Mouse (Mus musculus) thymus, postnatal 14 days (tissue): ENCODE results near the gene Pkd1l1.

Experiments used
- DNase-seq: peaks from one replicate; pipeline ENCODE4 v3.0.0; 2021

Gene Pkd1l1

GRCm38 (mm10) chr11:8973166-8973565 is at the start of gene Pkd1l1:
TSS of gene Pkd1l1 (minus strand) at chr11:8973266.
- DNase-seq: no peak

DNA sequence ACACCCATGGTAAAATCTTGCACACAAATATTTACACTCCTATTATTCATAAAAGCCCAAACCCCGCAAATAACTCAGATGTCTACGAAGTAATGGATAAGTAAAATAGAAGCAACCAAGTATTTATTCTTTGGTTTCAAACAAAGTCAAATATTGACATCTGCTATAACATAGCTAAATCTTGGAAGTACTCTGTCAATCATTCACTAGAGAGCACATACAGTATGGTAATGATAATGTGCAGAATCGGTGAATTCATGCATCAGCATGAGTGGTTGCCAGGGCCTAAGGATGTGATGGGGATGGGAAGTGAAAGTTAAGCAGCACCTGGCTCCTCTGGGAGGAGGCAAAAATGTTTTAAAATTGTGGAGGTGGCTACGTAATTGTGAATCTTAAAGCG is 47.1 kb upstream of the Pkd1l1 start:
- DNase-seq: no peak

- DNase-seq: no peak
These were observed 45.6 kb upstream of the Pkd1l1 start for GRCm38 (mm10) chr11:9018491-9019267.

DNA sequence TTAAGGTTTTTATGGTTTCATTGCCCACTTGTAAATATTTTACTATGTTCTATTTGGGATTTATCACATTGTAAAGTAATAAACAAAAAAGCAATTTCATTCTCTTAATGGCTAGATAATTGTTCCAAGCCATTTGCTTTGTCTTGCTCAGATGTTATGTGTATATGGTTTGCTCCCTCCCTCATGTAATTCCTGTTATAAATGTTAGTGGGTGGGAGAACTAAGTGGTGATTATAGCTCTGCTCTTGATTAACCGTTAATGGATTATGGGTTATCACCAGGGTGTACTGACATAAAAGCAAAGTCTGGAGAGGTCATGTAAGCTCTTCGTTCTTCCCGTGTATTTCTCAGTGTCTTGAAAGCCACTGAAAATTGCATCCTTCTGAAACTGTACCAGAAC is 41.7 kb upstream of the Pkd1l1 start:
- no peak for DNase-seq

GRCm38 (mm10) chr11:9011348-9011747 is 38.3 kb upstream of the Pkd1l1 start:
- DNase-seq: no peak

- peak; percentile 85 for DNase-seq
These were observed 37.8 kb upstream of the Pkd1l1 start, which contains the start of gene Hus1 for GRCm38 (mm10) chr11:9010853-9011339. TSS of gene Hus1 (minus strand) at chr11:9011191.

- peak; percentile 34 for DNase-seq
These were observed 37.4 kb upstream of the Pkd1l1 start for GRCm38 (mm10) chr11:9010416-9010815.

DNA sequence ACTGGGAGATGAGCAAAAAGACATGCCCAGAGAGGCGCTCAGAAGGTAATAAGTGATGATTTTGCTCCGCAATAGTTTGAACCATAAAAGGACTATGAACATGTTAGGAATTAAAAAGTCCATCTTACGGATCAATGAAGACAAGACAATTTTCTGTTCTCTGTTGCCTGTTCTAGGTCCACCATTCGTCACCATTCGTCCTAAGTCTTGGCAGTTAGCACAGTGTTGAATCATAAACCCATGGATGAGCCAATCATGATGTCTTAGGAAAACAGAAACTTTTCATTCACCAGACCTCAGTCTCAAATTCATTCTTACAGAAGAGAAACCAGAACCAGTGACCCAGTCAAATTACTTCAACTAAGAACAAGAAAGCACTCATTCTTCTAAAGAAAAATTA is 35.7 kb upstream of the Pkd1l1 start:
- DNase-seq: no peak

DNA sequence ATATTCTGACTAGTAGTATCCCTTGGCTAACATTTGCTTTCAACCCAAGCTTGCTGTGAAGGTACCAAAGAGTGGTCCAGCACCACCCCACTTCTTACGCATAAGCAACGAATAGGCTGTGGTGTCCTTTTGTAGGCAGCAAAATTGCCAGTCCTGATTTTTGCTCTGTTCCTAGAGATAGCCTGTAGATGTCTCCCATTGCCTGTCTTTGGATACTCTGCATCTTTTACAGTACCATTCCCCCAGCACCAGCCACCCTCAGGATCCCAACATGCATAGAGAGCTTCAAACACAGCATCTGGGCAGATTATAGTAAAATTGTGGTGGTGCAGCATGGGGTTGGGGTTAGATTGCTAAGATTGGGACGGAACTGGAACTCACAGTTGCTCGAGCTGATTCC is 15.0 kb upstream of the Pkd1l1 start:
- DNase-seq: no peak

GRCm38 (mm10) chr11:8986058-8986457 is 13.0 kb upstream of the Pkd1l1 start:
- no peak for DNase-seq

- DNase-seq: peak; percentile 81
These were observed 10.3 kb upstream of the Pkd1l1 start for GRCm38 (mm10) chr11:8983237-8983861.

DNA sequence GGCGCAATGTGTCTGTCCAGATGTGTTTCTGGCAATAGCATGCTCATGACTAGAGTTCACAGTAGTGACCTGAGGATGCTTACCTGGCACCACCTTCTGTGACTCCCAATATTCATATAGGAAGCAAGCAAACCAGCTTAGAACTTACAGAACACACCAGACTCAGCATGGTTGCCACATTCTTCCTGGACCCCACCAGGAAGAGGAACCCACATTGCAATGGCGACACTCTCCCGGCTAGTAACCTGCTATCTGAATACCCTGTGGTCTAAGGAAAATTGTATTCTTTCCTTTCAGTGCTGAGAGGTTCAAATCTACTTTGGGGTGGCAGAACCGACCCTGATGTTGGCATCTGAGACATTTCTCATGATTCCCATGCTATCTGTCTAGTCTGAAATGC is 5.1 kb upstream of the Pkd1l1 start:
- no peak for DNase-seq

GRCm38 (mm10) chr11:8972093-8972492 is 973 bp downstream of the Pkd1l1 start:
- no peak for DNase-seq

GRCm38 (mm10) chr11:8970509-8970908 is 2.6 kb downstream of the Pkd1l1 start:
- no peak for DNase-seq

DNA sequence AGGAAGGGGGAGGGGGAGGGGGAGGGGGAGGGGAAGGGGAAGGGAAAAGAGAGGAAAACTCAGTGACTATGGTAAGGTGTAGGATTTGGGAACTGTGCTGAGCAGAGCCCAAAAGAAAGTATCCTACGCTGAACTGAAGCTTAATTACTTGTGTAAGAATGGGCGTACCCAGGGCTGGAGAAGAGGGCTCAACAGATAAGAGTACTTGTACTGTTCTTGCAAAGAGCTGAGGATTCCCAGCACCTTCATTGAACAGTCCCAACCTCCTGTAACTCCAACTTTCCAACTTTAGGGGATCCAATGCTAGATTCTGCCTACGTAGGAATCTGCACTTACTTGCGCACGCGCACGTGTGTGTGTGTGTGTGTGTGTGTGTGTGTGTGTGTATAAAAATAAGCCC is 5.0 kb downstream of the Pkd1l1 start:
- no peak for DNase-seq

GRCm38 (mm10) chr11:8958572-8958971 is 14.5 kb downstream of the Pkd1l1 start:
- no peak for DNase-seq

DNA sequence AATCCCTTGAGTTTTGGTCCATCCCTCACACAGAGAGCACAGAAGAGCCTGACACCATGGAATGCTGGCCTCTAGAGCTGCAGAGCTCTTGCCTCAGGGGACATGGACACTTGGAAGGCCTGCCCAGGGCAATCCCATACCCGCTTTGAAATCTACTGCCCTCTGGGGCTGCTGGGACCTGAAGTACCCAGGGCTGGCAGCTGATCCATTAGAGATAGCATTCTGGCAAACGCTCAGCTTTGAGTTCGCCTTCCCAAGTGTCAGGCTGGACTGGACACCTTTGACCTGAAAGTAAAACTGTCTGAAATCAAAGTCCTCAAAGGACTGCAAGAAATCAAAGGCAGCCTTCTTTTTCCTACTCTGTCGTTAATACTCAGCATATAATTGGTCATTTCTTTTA is 15.0 kb downstream of the Pkd1l1 start:
- no peak for DNase-seq

DNA sequence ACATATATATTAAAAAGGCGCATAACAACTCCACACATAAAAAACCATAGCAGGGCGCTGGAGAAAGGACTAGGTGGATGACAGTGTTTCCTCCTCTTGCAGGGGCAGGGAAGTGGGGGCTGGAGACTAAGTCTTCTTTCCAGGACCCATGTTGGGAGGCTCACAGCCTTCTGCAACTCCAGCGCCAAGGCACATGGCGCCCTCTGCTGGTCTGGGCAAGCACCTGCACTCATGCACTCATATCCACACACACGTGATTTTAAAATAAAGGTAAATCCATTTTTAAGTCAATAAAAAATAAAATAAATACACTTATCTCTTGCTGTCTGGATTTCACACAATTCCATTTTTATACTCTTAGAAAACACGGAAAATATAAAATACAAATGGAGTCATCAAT is 16.0 kb downstream of the Pkd1l1 start:
- DNase-seq: peak; percentile 16

DNA sequence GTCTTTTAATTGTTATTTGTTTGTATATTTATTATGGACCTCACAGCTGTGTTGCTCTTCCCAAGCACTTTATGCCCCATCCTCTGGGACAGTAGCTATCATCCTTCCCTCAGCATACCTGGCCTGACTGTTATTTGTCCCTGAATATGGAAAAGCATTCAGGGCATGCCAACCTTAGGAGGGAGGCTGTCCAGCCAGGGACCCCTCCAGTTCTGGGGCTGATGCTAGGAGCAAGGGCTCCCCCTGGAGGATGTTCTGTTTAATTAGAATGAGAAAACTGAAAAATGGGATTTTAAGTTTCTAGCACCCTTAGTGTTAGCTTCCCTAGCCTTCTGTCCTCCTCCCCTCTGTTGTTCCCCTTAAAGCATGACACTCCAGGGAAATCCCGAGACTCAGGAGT is 17.4 kb downstream of the Pkd1l1 start:
- peak; percentile 21 for DNase-seq

- no peak for DNase-seq
These were observed 23.2 kb downstream of the Pkd1l1 start for GRCm38 (mm10) chr11:8949765-8950430.

- DNase-seq: no peak
These were observed 24.2 kb downstream of the Pkd1l1 start for GRCm38 (mm10) chr11:8948871-8949270.

DNA sequence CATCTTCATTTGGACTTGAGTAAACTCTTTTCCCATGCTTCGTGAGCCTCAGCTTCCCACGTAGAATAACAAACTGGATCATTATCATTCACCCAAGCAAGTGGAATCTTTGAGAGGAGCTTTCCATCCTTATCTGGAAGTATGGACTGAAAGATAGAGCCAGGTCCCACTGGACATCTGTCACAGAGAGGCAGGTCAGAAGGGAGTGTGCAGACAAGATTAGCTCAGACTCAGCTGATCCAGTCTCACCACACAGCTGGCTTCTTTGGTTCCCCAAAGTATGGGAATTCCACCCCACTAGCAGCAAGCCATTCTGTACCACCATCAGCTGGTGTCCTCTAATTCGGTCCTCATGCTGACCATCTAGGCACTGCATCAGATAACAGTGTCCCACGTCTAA is 29.0 kb downstream of the Pkd1l1 start:
- no peak for DNase-seq

- DNase-seq: no peak
These were observed 30.6 kb downstream of the Pkd1l1 start for GRCm38 (mm10) chr11:8942446-8942845.
